Mouse (Mus musculus): ENCODE measurements around the gene Pja2. TPM values are rescaled to one million over a fixed set of nuclear protein-coding genes. Genes with fewer than 3 reads are reported as not detected.

Pja2 gene
- 83.6 and 95.4 TPM in 2 replicates for polyA plus RNA-seq (2014; fragmentation: Nextera tagmentation; extraction: Ambion mirVana)

- under 1% methylated on average over 40 of the region's 60 CpGs for WGBS
- H3K27ac ChIP-seq (ENCODE audit: low read depth, low read length), result peak within 1 kb of the TSS; percentile 96
- no peaks in the 10 kb centered on the region for H3K36me3 ChIP-seq (ENCODE audit: control insufficient read depth, insufficient read depth, low read length)
- H3K27me3 ChIP-seq (ENCODE audit: control insufficient read depth, insufficient read depth, low read length), result no peaks in the 10 kb centered on the region
- H3K4me2 ChIP-seq, result peak within 1 kb of the TSS; percentile 84
- peak; percentile 99 for ATAC-seq (ENCODE audit: low FRiP score)
- peaks cover 9% of the 10 kb centered on the region; the same call in 1 of the 2 replicates for H3K4me1 ChIP-seq (ENCODE audit: control insufficient read depth, insufficient read depth, low read length)
- no peaks in the 10 kb centered on the region for H3K9me3 ChIP-seq (ENCODE audit: control insufficient read depth, low read length)
- H3K4me3 ChIP-seq (ENCODE audit: low read depth, low read length), result peak within 1 kb of the TSS; percentile 95
- H3K9ac ChIP-seq (ENCODE audit: low read length), result peak within 1 kb of the TSS; percentile 95
- peak; percentile 99 for DNase-seq (ENCODE audit: low spot score, missing footprints)
Observed at GRCm38 (mm10) chr17:64331898-64332769, at the start of gene Pja2. Pja2 (minus strand) TSS chr17:64331916.

- H3K9ac ChIP-seq (ENCODE audit: low read length), result no peak overlapping the region
- H3K4me2 ChIP-seq, result no peak overlapping the region
- no peak overlapping the region for H3K4me3 ChIP-seq (ENCODE audit: low read depth, low read length)
- no peaks in the 10 kb centered on the region for H3K9me3 ChIP-seq (ENCODE audit: control insufficient read depth, low read length)
- no peaks in the 10 kb centered on the region for H3K4me1 ChIP-seq (ENCODE audit: control insufficient read depth, insufficient read depth, low read length)
- WGBS, result 61% methylated on average over 4 of the region's 4 CpGs
- no peaks in the 10 kb centered on the region for H3K27me3 ChIP-seq (ENCODE audit: control insufficient read depth, insufficient read depth, low read length)
- H3K36me3 ChIP-seq (ENCODE audit: control insufficient read depth, insufficient read depth, low read length), result no peaks in the 10 kb centered on the region
- H3K27ac ChIP-seq (ENCODE audit: low read depth, low read length), result no peak overlapping the region
- peak; percentile 85 for ATAC-seq (ENCODE audit: low FRiP score)
- DNase-seq (ENCODE audit: low spot score, missing footprints), result peak; percentile 95
Observed at GRCm38 (mm10) chr17:64375327-64375726, 43.6 kb upstream of the Pja2 start.

GRCm38 (mm10) chr17:64363694-64364093, 32.0 kb upstream of the Pja2 start:
- Histone ChIP-seq H3K4me3 (ENCODE audit: low read depth, low read length) (no peak overlapping the region), H3K36me3 (ENCODE audit: control insufficient read depth, insufficient read depth, low read length) (no peaks in the 10 kb centered on the region), H3K4me2 (no peak overlapping the region), H3K9ac (ENCODE audit: low read length) (no peak overlapping the region), H3K4me1 (ENCODE audit: control insufficient read depth, insufficient read depth, low read length) (no peaks in the 10 kb centered on the region), H3K9me3 (ENCODE audit: control insufficient read depth, low read length) (no peaks in the 10 kb centered on the region), H3K27me3 (ENCODE audit: control insufficient read depth, insufficient read depth, low read length) (no peaks in the 10 kb centered on the region), H3K27ac (ENCODE audit: low read depth, low read length) (no peak overlapping the region)
- DNase-seq (ENCODE audit: low spot score, missing footprints) (no peak), ATAC-seq (ENCODE audit: low FRiP score) (no peak)
- 89% methylated on average over 1 of the region's 1 CpGs for WGBS

GRCm38 (mm10) chr17:64362570-64362969, 30.9 kb upstream of the Pja2 start:
- H3K27me3 ChIP-seq (ENCODE audit: control insufficient read depth, insufficient read depth, low read length), result no peaks in the 10 kb centered on the region
- no peak overlapping the region for H3K4me2 ChIP-seq
- H3K9ac ChIP-seq (ENCODE audit: low read length), result no peak overlapping the region
- no peak overlapping the region for H3K27ac ChIP-seq (ENCODE audit: low read depth, low read length)
- no peak for ATAC-seq (ENCODE audit: low FRiP score)
- H3K4me1 ChIP-seq (ENCODE audit: control insufficient read depth, insufficient read depth, low read length), result no peaks in the 10 kb centered on the region
- no peaks in the 10 kb centered on the region for H3K36me3 ChIP-seq (ENCODE audit: control insufficient read depth, insufficient read depth, low read length)
- DNase-seq (ENCODE audit: low spot score, missing footprints), result no peak
- no peaks in the 10 kb centered on the region for H3K9me3 ChIP-seq (ENCODE audit: control insufficient read depth, low read length)
- 80% methylated on average over 5 of the region's 5 CpGs for WGBS
- no peak overlapping the region for H3K4me3 ChIP-seq (ENCODE audit: low read depth, low read length)

GRCm38 (mm10) chr17:64361911-64362425, 30.3 kb upstream of the Pja2 start:
- 82% methylated on average over 3 of the region's 3 CpGs for WGBS
- Histone ChIP-seq H3K27ac (ENCODE audit: low read depth, low read length) (no peak overlapping the region), H3K4me2 (no peak overlapping the region), H3K36me3 (ENCODE audit: control insufficient read depth, insufficient read depth, low read length) (no peaks in the 10 kb centered on the region), H3K9ac (ENCODE audit: low read length) (no peak overlapping the region), H3K4me3 (ENCODE audit: low read depth, low read length) (no peak overlapping the region), H3K4me1 (ENCODE audit: control insufficient read depth, insufficient read depth, low read length) (no peaks in the 10 kb centered on the region), H3K27me3 (ENCODE audit: control insufficient read depth, insufficient read depth, low read length) (no peaks in the 10 kb centered on the region), H3K9me3 (ENCODE audit: control insufficient read depth, low read length) (no peaks in the 10 kb centered on the region)
- ATAC-seq (ENCODE audit: low FRiP score) (no peak), DNase-seq (ENCODE audit: low spot score, missing footprints) (no peak)

- DNase-seq (ENCODE audit: low spot score, missing footprints), result peak; percentile 4
- no peaks in the 10 kb centered on the region for H3K36me3 ChIP-seq (ENCODE audit: control insufficient read depth, insufficient read depth, low read length)
- WGBS, result 96% methylated on average over 7 of the region's 7 CpGs
- no peak overlapping the region for H3K4me2 ChIP-seq
- H3K27me3 ChIP-seq (ENCODE audit: control insufficient read depth, insufficient read depth, low read length), result no peaks in the 10 kb centered on the region
- H3K4me1 ChIP-seq (ENCODE audit: control insufficient read depth, insufficient read depth, low read length), result no peaks in the 10 kb centered on the region
- H3K9ac ChIP-seq (ENCODE audit: low read length), result no peak overlapping the region
- H3K4me3 ChIP-seq (ENCODE audit: low read depth, low read length), result no peak overlapping the region
- no peak for ATAC-seq (ENCODE audit: low FRiP score)
- no peak overlapping the region for H3K27ac ChIP-seq (ENCODE audit: low read depth, low read length)
- H3K9me3 ChIP-seq (ENCODE audit: control insufficient read depth, low read length), result no peaks in the 10 kb centered on the region; the same call in 1 of the 2 replicates
Observed at GRCm38 (mm10) chr17:64353940-64354339, 22.2 kb upstream of the Pja2 start.

GRCm38 (mm10) chr17:64346135-64346534, 14.4 kb upstream of the Pja2 start:
- WGBS, result 67% methylated on average over 17 of the region's 17 CpGs
- Histone ChIP-seq H3K36me3 (ENCODE audit: control insufficient read depth, insufficient read depth, low read length) (no peaks in the 10 kb centered on the region), H3K27ac (ENCODE audit: low read depth, low read length) (no peak overlapping the region), H3K9me3 (ENCODE audit: control insufficient read depth, low read length) (no peaks in the 10 kb centered on the region), H3K4me3 (ENCODE audit: low read depth, low read length) (no peak overlapping the region), H3K4me2 (no peak overlapping the region), H3K27me3 (ENCODE audit: control insufficient read depth, insufficient read depth, low read length) (no peaks in the 10 kb centered on the region), H3K4me1 (ENCODE audit: control insufficient read depth, insufficient read depth, low read length) (no peaks in the 10 kb centered on the region), H3K9ac (ENCODE audit: low read length) (no peak overlapping the region)
- ATAC-seq (ENCODE audit: low FRiP score) (0 out of 2 replicates have a peak, but pooled peaks have one; percentile 27), DNase-seq (ENCODE audit: low spot score, missing footprints) (no peak)

GRCm38 (mm10) chr17:64344576-64345172, 13.0 kb upstream of the Pja2 start:
- no peak for ATAC-seq (ENCODE audit: low FRiP score)
- H3K9ac ChIP-seq (ENCODE audit: low read length), result no peak overlapping the region
- 93% methylated on average over 7 of the region's 7 CpGs for WGBS

GRCm38 (mm10) chr17:64341698-64342097, 10.0 kb upstream of the Pja2 start:
- Histone ChIP-seq H3K4me1 (ENCODE audit: control insufficient read depth, insufficient read depth, low read length) (no peaks in the 10 kb centered on the region), H3K27me3 (ENCODE audit: control insufficient read depth, insufficient read depth, low read length) (no peaks in the 10 kb centered on the region), H3K9ac (ENCODE audit: low read length) (no peak overlapping the region), H3K4me2 (no peak overlapping the region), H3K36me3 (ENCODE audit: control insufficient read depth, insufficient read depth, low read length) (no peaks in the 10 kb centered on the region), H3K4me3 (ENCODE audit: low read depth, low read length) (no peak overlapping the region), H3K9me3 (ENCODE audit: control insufficient read depth, low read length) (no peaks in the 10 kb centered on the region), H3K27ac (ENCODE audit: low read depth, low read length) (no peak overlapping the region)
- WGBS, result 83% methylated on average over 7 of the region's 7 CpGs
- ATAC-seq (ENCODE audit: low FRiP score), result no peak
- DNase-seq (ENCODE audit: low spot score, missing footprints), result no peak

More at GRCm38 (mm10) chr17:64344576-64345172, 13.0 kb upstream of the Pja2 start:
- DNase-seq (ENCODE audit: low spot score, missing footprints), result no peak
- Histone ChIP-seq H3K4me1 (ENCODE audit: control insufficient read depth, insufficient read depth, low read length) (no peaks in the 10 kb centered on the region), H3K36me3 (ENCODE audit: control insufficient read depth, insufficient read depth, low read length) (no peaks in the 10 kb centered on the region), H3K27me3 (ENCODE audit: control insufficient read depth, insufficient read depth, low read length) (no peaks in the 10 kb centered on the region), H3K4me2 (no peak overlapping the region), H3K27ac (ENCODE audit: low read depth, low read length) (no peak overlapping the region), H3K9me3 (ENCODE audit: control insufficient read depth, low read length) (no peaks in the 10 kb centered on the region), H3K4me3 (ENCODE audit: low read depth, low read length) (no peak overlapping the region)

Data from midbrain, embryonic 11.5 days (tissue).